Mouse (Mus musculus) skeletal muscle tissue, postnatal 0 days (tissue): ENCODE results near the gene Hmgn5. TPM values are rescaled to one million over a fixed set of nuclear protein-coding genes. Genes with fewer than 3 reads are reported as not detected.

Source experiments
- polyA plus RNA-seq: library from polyadenylated mRNA; unstranded; fragments of >200 nt; fragmentation: Nextera tagmentation; extraction: Ambion mirVana; gene quantifications from 2 replicates; pipeline ENCODE4 v1.2.1, GENCODE M21; 2015

Gene Hmgn5
- polyA plus RNA-seq, result 6.8 and 8.9 TPM in 2 replicates

GRCm38 (mm10) chrX:109013283-109013682, at the start of gene Hmgn5:
TSS of gene Hmgn5 (minus strand) at chrX:109013404.

Other genes with a start within 250 kb of the Hmgn5 start
- gene Brwd3, start 179.0 kb downstream of the Hmgn5 start, polyA plus RNA-seq, result 1.2 and 1.3 TPM in 2 replicates
- gene Sh3bgrl, start 82.0 kb upstream of the Hmgn5 start, polyA plus RNA-seq, result 52.3 and 60.2 TPM in 2 replicates
- gene Gm6377, start 183.4 kb upstream of the Hmgn5 start, polyA plus RNA-seq, result 0.12 and 0.16 TPM in 2 replicates